Mouse (Mus musculus) 3134 (cell line): Measurements from ENCODE around the gene Tmem125.
"Not testable (repeated sequence)": the region's sequence is repeated elsewhere in the genome, so short reads cannot be mapped to it uniquely, and the experiment has no call there.

Experiments used
- DNase-seq: peaks from one replicate; pipeline ENCODE4 v3.0.0-alpha.2; 2011; ENCODE audit warnings: low spot score; ENCODE audit not compliant: insufficient read length; ENCODE audit errors: extremely low read depth

Gene Tmem125

GRCm38 (mm10) chr4:118543592-118544260, at the start of gene Tmem125:
TSS of gene Tmem125 (minus strand) at chr4:118544044.
- peak; percentile 14 for DNase-seq

DNA sequence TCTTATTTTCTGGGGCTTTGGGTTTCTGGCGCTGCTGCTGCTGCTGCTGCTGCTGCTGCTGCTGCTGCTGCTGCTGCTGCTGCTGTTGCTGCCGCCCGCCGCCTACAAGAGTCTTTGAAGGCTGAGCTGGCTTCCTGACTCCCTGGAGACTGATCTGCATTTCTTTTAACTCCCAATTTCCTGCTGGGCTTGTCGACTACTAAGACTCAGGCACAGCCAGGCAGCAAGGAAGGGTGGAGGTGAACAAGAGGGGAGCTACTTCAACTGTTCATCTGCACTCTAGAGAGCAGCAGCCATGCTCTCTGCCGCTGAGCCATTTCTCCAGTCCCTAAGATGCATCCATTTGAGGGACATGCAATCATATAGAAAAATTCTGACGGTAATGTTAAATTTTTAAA, 45.9 kb upstream of the Tmem125 start:
- no peak for DNase-seq

GRCm38 (mm10) chr4:118589053-118589732, 45.3 kb upstream of the Tmem125 start:
- no peak for DNase-seq

GRCm38 (mm10) chr4:118582629-118583028, 38.8 kb upstream of the Tmem125 start:
- DNase-seq = no peak

- DNase-seq = no peak
These were observed 37.7 kb upstream of the Tmem125 start for GRCm38 (mm10) chr4:118581508-118581907.

DNA sequence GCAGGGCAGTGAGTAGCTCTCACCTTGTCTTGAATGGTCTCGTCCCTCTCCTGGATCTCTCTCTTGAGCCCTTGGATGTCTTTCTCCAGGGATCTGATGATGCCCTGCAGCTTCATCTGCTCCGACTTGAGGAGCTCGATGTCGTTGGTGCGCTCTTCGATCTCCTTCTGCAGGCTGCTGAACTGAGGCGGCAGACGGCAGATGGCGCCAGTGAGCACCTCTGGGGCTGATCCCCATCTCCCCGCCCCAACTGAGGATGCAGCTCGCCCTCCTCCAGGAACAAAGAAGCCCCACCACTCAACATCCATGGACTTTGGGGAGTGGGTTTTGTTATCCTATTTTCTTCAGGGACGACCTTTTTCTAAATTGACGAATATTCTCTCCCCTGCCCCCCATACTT, 35.5 kb upstream of the Tmem125 start:
- DNase-seq = no peak

GRCm38 (mm10) chr4:118576097-118576496, 32.3 kb upstream of the Tmem125 start:
- no peak for DNase-seq

- no peak for DNase-seq
These were observed 27.6 kb upstream of the Tmem125 start for GRCm38 (mm10) chr4:118571441-118571840.

DNA sequence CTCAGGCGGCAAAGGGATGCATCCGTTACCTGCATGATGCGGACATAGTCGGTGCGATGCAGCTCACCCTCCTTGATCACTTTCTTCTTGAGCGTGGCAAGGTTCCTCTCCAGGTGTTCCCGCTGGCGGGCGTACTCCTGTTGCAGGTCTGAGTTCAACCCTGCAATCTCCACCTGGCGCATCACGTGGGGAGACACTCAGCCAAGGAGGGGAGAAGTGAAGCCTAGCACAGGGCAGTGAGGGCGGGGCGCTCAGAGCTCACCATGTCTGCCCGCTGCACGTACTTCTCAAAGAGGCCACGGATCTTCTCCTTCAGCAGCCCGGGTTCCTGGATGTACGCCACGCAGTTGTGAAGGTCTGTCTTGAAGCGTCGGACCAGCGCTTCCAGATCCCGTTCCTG, 25.5 kb upstream of the Tmem125 start:
- DNase-seq = no peak

DNA sequence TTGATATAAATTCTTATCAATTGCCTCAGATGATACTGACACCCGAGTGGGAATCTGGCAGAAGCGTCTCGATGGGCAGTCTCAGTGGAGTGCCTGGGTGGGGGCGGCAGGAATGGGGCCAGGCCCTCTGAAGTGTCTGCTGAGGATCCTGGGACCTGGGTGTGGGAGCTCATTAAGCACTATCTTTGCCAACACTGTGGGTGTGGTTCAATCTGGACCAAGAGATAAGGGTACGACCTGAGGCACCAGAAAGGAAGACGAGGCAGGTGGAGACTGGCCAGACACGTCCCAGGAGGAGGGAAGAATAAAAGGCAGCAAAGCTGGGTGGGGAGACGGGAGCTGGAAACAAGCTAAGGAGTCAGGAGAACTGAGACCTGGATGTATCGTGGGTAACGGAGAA, 24.9 kb upstream of the Tmem125 start:
- DNase-seq = no peak

GRCm38 (mm10) chr4:118566161-118566676, 22.4 kb upstream of the Tmem125 start:
- no peak for DNase-seq

DNA sequence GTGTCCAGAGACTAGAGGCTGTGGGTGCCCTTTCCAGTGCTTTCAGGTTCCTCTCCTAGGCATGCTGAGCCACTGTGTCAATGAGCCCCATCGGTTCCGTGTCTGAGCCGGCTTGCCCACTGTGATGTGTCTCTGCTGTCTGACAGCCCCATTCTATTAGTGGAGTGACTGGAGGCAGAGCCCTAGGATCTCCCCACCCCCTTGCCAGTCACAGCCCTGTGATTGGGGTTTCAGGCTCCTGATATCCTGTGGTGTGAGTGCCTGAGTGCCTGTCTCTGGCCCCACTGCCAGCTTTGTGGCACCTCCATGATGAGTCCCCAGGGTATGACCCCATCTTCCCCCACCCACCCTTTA, 21.1 kb upstream of the Tmem125 start:
- no peak for DNase-seq

- DNase-seq = no peak
These were observed 20.4 kb upstream of the Tmem125 start for GRCm38 (mm10) chr4:118564062-118564925.

GRCm38 (mm10) chr4:118553039-118553649, 9.3 kb upstream of the Tmem125 start:
- no peak for DNase-seq

DNA sequence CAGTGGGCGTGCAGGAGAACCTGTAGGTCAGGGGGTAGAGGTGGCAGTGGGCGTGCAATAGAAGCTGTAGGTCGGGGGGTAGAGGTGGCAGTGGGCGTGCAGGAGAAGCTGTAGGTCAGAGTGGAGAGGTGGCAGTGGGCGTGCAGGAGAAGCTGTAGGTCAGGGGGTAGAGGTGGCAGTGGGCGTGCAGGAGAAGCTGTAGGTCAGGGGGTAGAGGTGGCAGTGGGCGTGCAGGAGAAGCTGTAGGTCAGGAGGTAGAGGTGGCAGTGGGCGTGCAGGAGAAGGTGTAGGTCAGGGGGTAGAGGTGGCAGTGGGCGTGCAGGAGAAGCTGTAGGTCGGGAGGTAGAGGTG, 4.3 kb upstream of the Tmem125 start:
- DNase-seq = peak; percentile 85

DNA sequence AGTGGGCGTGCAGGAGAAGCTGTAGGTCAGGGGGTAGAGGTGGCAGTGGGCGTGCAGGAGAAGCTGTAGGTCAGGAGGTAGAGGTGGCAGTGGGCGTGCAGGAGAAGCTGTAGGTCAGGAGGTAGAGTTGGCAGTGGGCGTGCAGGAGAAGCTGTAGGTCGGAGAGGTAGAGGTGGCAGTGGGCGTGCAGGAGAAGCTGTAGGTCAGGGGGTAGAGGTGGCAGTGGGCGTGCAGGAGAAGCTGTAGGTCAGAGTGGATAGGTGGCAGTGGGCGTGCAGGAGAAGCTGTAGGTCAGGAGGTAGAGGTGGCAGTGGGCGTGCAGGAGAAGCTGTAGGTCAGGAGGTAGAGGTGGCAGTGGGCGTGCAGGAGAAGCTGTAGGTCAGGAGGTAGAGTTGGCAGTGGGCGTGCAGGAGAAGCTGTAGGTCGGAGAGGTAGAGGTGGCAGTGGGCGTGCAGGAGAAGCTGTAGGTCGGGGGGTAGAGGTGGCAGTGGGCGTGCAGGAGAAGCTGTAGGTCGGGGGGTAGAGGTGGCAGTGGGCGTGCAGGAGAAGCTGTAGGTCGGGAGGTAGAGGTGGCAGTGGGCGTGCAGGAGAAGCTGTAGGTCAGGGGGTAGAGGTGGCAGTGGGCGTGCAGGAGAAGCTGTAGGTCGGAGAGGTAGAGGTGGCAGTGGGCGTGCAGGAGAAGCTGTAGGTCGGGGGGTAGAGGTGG, 3.7 kb upstream of the Tmem125 start:
- not testable (repeated sequence) for DNase-seq

DNA sequence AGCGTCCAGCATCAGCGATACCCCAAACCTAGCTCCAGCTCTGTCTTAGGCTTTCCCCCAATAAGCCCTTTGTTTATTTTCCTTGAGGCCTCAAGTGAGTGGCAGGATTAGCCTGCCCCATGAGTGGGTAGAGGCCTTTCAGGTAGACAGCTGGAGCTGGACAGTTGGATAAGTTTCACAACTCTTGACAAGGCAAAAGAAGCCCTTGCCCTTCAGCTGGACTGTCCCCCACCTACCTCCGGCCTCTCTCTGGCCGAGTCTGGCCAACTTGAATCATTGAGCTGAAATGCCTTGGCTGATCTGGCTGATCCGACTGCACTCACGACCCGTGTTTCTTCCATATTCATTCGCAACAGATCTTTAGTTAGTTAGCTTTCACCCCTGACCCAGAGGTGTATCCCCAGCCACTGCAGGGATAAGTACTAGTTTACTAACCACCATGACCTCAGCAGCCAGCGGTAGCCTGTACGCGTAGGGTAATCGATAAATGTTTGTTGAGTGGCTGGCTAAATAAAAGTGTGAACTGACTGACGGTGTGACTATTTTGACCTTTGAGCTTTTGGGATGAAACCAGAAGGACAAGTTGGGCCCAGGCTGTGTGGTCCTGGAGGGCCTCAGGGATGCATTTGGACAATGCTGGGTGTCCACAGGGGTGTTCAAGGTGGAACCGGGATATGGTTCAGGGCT, 740 bp upstream of the Tmem125 start:
- DNase-seq = no peak

GRCm38 (mm10) chr4:118543158-118543530, 700 bp downstream of the Tmem125 start:
- no peak for DNase-seq

DNA sequence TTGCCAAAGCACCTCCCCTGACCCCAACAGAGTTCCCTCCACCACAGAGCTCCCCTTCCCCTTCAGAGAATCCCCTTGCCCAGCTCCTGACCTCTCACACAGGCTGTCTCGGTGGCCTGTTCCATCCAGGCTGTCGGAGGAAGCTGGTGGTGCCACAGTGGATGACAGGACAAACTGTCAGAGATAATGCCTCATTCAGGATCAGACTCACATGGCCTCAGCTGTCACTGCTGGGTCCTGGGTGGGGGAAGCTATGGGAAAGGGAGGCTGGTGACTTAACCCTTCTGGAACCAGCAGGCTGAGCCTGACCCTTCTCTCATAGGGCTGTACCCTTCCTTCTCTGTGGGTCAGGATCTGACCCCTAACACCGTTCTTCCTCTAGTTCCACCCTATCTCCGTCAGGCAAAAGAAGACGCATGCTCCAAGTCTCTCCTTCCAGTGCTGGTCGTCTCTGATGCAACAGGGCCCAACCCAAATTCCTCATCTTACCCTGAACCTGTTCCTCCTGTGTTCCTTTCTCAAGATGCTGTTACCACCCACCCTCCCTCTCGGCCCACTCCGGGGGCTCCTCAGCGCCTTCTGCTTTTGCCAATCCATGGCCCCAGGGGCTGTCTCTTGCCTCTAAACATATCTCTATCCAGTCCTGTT, 1.2 kb downstream of the Tmem125 start:
- DNase-seq = no peak
